Mouse (Mus musculus): Measurements from ENCODE around the gene Lefty1. TPM values are rescaled to one million over a fixed set of nuclear protein-coding genes. Genes with fewer than 3 reads are reported as not detected.
"Not testable (repeated sequence)": the region's sequence is repeated elsewhere in the genome, so short reads cannot be mapped to it uniquely, and the experiment has no call there.

Gene Lefty1
- total RNA-seq, 4 experiments from 2014 or later, result 0.43 to 1.2 (median 0.65) TPM

- DNase-seq (ENCODE audit: low spot score), result no peak
Measured at GRCm38 (mm10) chr1:180952808-180953207, 18.0 kb downstream of the Lefty1 start.

GRCm38 (mm10) chr1:180956401-180956800 is 21.6 kb downstream of the Lefty1 start:
- no peak for DNase-seq (ENCODE audit: low spot score)

- peak; percentile 52 for DNase-seq (ENCODE audit: low spot score)
Measured at GRCm38 (mm10) chr1:180956973-180957381, 22.2 kb downstream of the Lefty1 start.

GRCm38 (mm10) chr1:180957989-180958388 is 23.2 kb downstream of the Lefty1 start:
- DNase-seq (ENCODE audit: low spot score), result no peak

GRCm38 (mm10) chr1:180958797-180959196 is 24.0 kb downstream of the Lefty1 start:
- DNase-seq (ENCODE audit: low spot score), result no peak

GRCm38 (mm10) chr1:180965786-180966185 is 31.0 kb downstream of the Lefty1 start:
- DNase-seq (ENCODE audit: low spot score), result no peak

- DNase-seq (ENCODE audit: low spot score), result peak; percentile 69
Measured at GRCm38 (mm10) chr1:180966542-180966941, 31.7 kb downstream of the Lefty1 start.

GRCm38 (mm10) chr1:180967261-180967660 is 32.4 kb downstream of the Lefty1 start:
- no peak for DNase-seq (ENCODE audit: low spot score)

GRCm38 (mm10) chr1:180972941-180973340 is 38.1 kb downstream of the Lefty1 start:
- DNase-seq (ENCODE audit: low spot score), result no peak

- peak; percentile 57 for DNase-seq (ENCODE audit: low spot score)
Measured at GRCm38 (mm10) chr1:180974126-180974746, 39.4 kb downstream of the Lefty1 start.

GRCm38 (mm10) chr1:180976110-180976679 is 41.4 kb downstream of the Lefty1 start:
- no peak for DNase-seq (ENCODE audit: low spot score)

GRCm38 (mm10) chr1:180979484-180980251 is 44.8 kb downstream of the Lefty1 start:
- no peak for DNase-seq (ENCODE audit: low spot score)

GRCm38 (mm10) chr1:180980464-180980863 is 45.6 kb downstream of the Lefty1 start:
- no peak for DNase-seq (ENCODE audit: low spot score)

GRCm38 (mm10) chr1:180981298-180982046 is 46.6 kb downstream of the Lefty1 start:
- DNase-seq (ENCODE audit: low spot score), result not testable (repeated sequence)

GRCm38 (mm10) chr1:180986701-180987100 is 51.9 kb downstream of the Lefty1 start:
- no peak for DNase-seq (ENCODE audit: low spot score)

- peak; percentile 65 for DNase-seq (ENCODE audit: low spot score)
Measured at GRCm38 (mm10) chr1:180987759-180988158, 52.9 kb downstream of the Lefty1 start.

Other genes with a start within 250 kb of the Lefty1 start
- gene Mixl1, start 238.0 kb upstream of the Lefty1 start, total RNA-seq (2022), result not detected
- 10 to 100 TPM; 19.4 to 24.6 (median 22.0) TPM for gene Acbd3, start 209.0 kb upstream of the Lefty1 start, total RNA-seq (2022)
- gene H3f3a, start 121.1 kb upstream of the Lefty1 start, total RNA-seq (2022), result 100 to 1,000 TPM; 363 to 431 (median 376) TPM
- gene Sde2, start 83.9 kb upstream of the Lefty1 start, total RNA-seq (2022), result 10 to 100 TPM; 10.1 to 12.9 (median 11.0) TPM
- gene Lefty2, start 41.9 kb upstream of the Lefty1 start, total RNA-seq (2022), result not detected
- 10 to 100 TPM; 11.6 to 13.5 (median 13.3) TPM for gene Pycr2, start 30.7 kb upstream of the Lefty1 start, total RNA-seq (2022)
- 10 to 100 TPM; 12.3 to 15.1 (median 13.9) TPM for gene Tmem63a, start 7.3 kb downstream of the Lefty1 start, total RNA-seq (2022)
- gene Ephx1, start 85.9 kb downstream of the Lefty1 start, total RNA-seq (2022), result 10 to 100 TPM; 35.3 to 51.3 (median 47.1) TPM
- gene 9130409I23Rik, start 116.2 kb downstream of the Lefty1 start, total RNA-seq (2022), result under 1 TPM in 1 of 4 experiments, not detected in 3; 0.14 TPM
- 1 to 10 TPM; 6.9 to 8.0 (median 7.2) TPM for gene Nvl, start 209.2 kb downstream of the Lefty1 start, total RNA-seq (2022)
- 10 to 100 TPM; 46.6 to 52.1 (median 48.9) TPM for gene Cnih4, start 209.7 kb downstream of the Lefty1 start, total RNA-seq (2022)